Mouse (Mus musculus) spleen, adult 18-20 months (tissue): ENCODE measurements around the gene Tgm4.

Experiments used
- DNase-seq, 2 experiments: peaks; one replicate each; pipeline ENCODE4 v3.0.0; 2022; ENCODE audit warnings: mixed read lengths in 2 of 2

Tgm4 gene

DNA sequence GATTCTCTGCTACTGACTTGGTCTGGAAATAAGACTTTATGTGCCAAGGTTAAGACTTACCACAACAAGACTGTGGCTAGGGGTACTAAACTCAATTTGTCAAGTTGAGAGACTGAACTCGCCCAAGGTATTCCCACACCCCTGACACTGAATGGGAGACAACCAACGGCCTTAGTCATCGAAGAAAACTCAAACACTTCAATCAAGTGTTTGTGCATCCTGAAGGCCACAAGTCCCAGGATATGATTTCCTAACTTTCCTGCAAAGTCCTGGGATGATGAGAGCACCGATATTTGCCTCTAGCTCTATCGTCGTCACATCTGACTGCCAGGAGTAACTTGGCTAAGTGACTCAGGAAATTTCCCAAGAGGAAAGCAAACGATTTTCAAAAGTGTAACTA, 74.7 kb downstream of the Tgm4 start:
- DNase-seq = no peak

DNA sequence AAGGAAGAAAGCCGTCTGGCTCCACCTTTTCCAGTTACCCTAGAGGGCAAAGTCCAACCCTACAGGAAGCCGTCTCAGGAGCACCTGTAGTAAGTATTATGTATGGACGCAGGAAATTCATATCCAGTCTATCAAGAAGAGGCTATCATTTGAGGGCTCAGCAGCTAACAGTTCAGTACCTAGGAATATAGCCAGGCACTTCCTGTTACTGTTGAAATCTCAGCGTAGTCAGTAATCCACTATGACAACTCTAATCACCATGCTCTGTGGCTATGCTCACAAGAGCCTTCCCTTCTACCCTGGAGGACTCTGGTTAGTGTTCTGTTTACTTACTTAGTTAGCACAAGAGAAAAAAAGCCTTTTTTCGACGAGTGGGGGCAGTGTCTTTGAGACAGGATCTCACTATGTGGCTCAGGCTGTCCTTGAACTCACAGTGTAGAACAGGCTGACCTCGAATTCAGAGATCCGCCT, 77.3 kb downstream of the Tgm4 start:
- no peak for DNase-seq

GRCm38 (mm10) chr9:123112805-123113521, 78.4 kb downstream of the Tgm4 start, which contains the start of the genes Zdhhc3 and Exosc7:
Zdhhc3 (minus strand) TSS chr9:123113205.
Exosc7 (plus strand) TSS chr9:123113215.
- peak; percentile 73 to 82 for DNase-seq

DNA sequence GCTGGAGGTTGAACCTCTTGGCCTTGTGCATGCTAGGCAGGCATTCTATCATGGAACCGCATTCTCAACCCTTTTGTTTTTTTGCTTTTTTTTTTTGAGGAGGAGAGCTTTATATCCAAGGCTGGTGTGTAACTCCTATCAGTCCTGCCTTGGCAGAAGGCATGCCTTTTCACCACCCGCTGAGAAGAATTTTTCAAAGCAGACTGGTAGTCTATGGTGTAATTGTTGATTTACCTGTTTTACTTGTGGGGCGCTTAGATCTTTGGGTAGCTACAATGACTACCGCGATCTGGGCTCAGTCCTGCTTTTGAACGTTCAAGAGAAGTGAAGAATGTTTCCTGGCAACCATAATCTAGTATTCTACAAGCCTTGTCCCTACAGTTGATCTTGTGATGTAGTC, 79.4 kb downstream of the Tgm4 start:
- DNase-seq = no peak

DNA sequence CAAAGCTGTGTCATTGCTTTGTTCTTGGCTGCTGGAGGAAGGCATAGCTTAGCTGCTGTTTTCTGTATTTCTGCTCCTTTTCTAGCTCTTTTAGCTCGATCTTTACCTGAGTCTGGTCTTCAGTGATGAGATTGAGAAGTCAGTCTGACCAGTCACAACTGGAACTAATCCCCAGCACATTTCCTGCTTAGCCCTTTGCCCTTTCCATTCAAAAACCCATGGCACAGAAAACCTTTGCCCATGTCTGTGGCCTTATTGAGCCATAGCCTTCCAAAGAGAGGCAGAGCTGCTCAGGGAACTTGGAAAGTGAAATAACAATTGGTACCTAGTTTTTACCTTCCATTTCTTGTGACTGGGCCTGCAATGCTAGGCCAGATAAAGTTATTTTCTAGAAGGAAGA, 81.0 kb downstream of the Tgm4 start:
- no peak for DNase-seq
